Mouse (Mus musculus): ENCODE measurements around the gene Ivd. TPM values are rescaled to one million over a fixed set of nuclear protein-coding genes. Genes with fewer than 3 reads are reported as not detected.

Gene Ivd
- total RNA-seq, 2 experiments from 2014 or later, result 50.7 to 57.6 TPM

GRCm38 (mm10) chr2:118905433-118906117 lies 43.8 kb downstream of the Ivd start:
- no peak for DNase-seq
- intact Hi-C loops (cut with DNase I), result no loop called here

- DNase-seq, result no peak
- intact Hi-C loops (cut with DNase I), result no loop called here
These were observed 44.4 kb downstream of the Ivd start for GRCm38 (mm10) chr2:118906118-118906492.

GRCm38 (mm10) chr2:118907781-118908180 lies 46.0 kb downstream of the Ivd start:
- no peak for DNase-seq
- intact Hi-C loops (cut with DNase I), result no loop called here

- intact Hi-C loops (cut with DNase I), result no loop called here
- DNase-seq, result no peak
These were observed 47.4 kb downstream of the Ivd start for GRCm38 (mm10) chr2:118909151-118909550.

GRCm38 (mm10) chr2:118910605-118911278 lies 49.0 kb downstream of the Ivd start:
- DNase-seq, result no peak
- intact Hi-C loops (cut with DNase I), result no loop called here

GRCm38 (mm10) chr2:118912706-118913105 lies 51.0 kb downstream of the Ivd start:
- DNase-seq, result no peak
- intact Hi-C loops (cut with DNase I), result no loop called here

- peak; percentile 68 for DNase-seq
- intact Hi-C loops (cut with DNase I), result no loop called here
These were observed 52.0 kb downstream of the Ivd start for GRCm38 (mm10) chr2:118913551-118914276.

- intact Hi-C loops (cut with DNase I), result no loop called here
- DNase-seq, result no peak
These were observed 52.9 kb downstream of the Ivd start for GRCm38 (mm10) chr2:118914685-118915084.

- no peak for DNase-seq
- intact Hi-C loops (cut with DNase I), result no loop called here
These were observed 54.7 kb downstream of the Ivd start for GRCm38 (mm10) chr2:118916436-118916835.

GRCm38 (mm10) chr2:118918543-118918942 lies 56.8 kb downstream of the Ivd start:
- no peak for DNase-seq
- intact Hi-C loops (cut with DNase I), result no loop called here

GRCm38 (mm10) chr2:118920428-118920827 lies 58.7 kb downstream of the Ivd start:
- no peak for DNase-seq

GRCm38 (mm10) chr2:118925952-118926351 lies 64.2 kb downstream of the Ivd start:
- no peak for DNase-seq
- intact Hi-C loops (cut with DNase I), result no loop called here

More at GRCm38 (mm10) chr2:118920428-118920827, 58.7 kb downstream of the Ivd start:
- intact Hi-C loops (cut with DNase I), result no loop called here

GRCm38 (mm10) chr2:118926361-118926997 lies 64.7 kb downstream of the Ivd start, which contains the start of gene Chst14:
Gene Chst14, plus strand, starts transcription at chr2:118926496.
- peak; percentile 68 for DNase-seq
- intact Hi-C loops (cut with DNase I), result no loop called here

- DNase-seq, result no peak
- intact Hi-C loops (cut with DNase I), result no loop called here
These were observed 65.4 kb downstream of the Ivd start for GRCm38 (mm10) chr2:118926998-118927739.

Other genes starting within 250 kb of the Ivd start
- gene Pak6, start 198.7 kb upstream of the Ivd start, total RNA-seq (2021), result 100 to 1,000 TPM; 142 to 154 TPM
- 1 to 10 TPM; 2.2 to 2.5 TPM for gene Ankrd63, start 158.0 kb upstream of the Ivd start, total RNA-seq (2021)
- 1 to 10 TPM; 1.8 to 2.1 TPM for gene Plcb2, start 133.5 kb upstream of the Ivd start, total RNA-seq (2021)
- gene Inafm2, start 116.2 kb upstream of the Ivd start, total RNA-seq (2021), result 10 to 100 TPM; 17.8 to 19.7 TPM
- 1 to 10 TPM; 1.8 to 2.1 TPM for gene Ccdc9b, start 99.3 kb upstream of the Ivd start, total RNA-seq (2021)
- not detected for gene Phgr1, start 89.2 kb upstream of the Ivd start, total RNA-seq (2021)
- 100 to 1,000 TPM; 109 to 128 TPM for gene Disp2, start 82.2 kb upstream of the Ivd start, total RNA-seq (2021)
- 1 to 10 TPM; 7.6 to 8.3 TPM for gene Knstrn, start 48.0 kb upstream of the Ivd start, total RNA-seq (2021)
- gene Bahd1, start 38.4 kb downstream of the Ivd start, total RNA-seq (2021), result 10 to 100 TPM; 32.3 to 35.6 TPM
- 1 to 10 TPM; 4.0 to 4.3 TPM for gene Chst14, start 64.5 kb downstream of the Ivd start, total RNA-seq (2021)
- gene Ccdc32, start 167.4 kb downstream of the Ivd start, total RNA-seq (2021), result 10 to 100 TPM; 41.6 to 43.4 TPM
- gene Rpusd2, start 172.8 kb downstream of the Ivd start, total RNA-seq (2021), result 1 to 10 TPM; 8.2 to 8.5 TPM
- gene Knl1, start 185.2 kb downstream of the Ivd start, total RNA-seq (2021), result 1 to 10 TPM; 3.3 to 3.4 TPM